In genomic region chr12:110244581-110244980, GRCm38 (mm10) we compare ENCODE assay signal across 17 mouse cellular contexts. TPM values are rescaled to one million over a fixed set of nuclear protein-coding genes. Genes with fewer than 3 reads are reported as not detected.
A peak's percentile ranks its signal among the peaks of the same experiment; 100 is the strongest.
DNase-seq lines count a peak whose midpoint lies in the region; ATAC-seq and TF ChIP-seq lines count a peak whose summit lies in the region.
"Had no signal": no experiment of that assay in that cellular context is flagged by ENCODE, and none has a peak within 500 bp of the region (broad histone marks: within the 10 kb centered on the region; RNA-seq: fewer than 3 reads in every experiment).

No protein-coding gene starts in this region.

- WGBS in liver, adult 2 months = 17% methylated on average over 6 of the region's 6 CpGs

- H3K4me3 ChIP-seq in liver, adult 2 months (ENCODE audit: insufficient read depth, low read depth, low read length) = no peak overlapping the region
- H3K4me3 ChIP-seq: liver, embryonic 13.5 days had no signal

- no peak for TF ChIP-seq CTCF in liver, adult 2 months (IDR thresholded peaks at IDR 0.05; ENCODE audit: low read depth, low read length)

- peak overlapping the region; percentile 26; the same call in 1 of the 2 replicates for H3K27ac ChIP-seq in liver, adult 2 months (replicated peaks; ENCODE audit: insufficient read depth, low read depth, low read length)
- H3K27ac ChIP-seq: liver, embryonic 13.5 days had no signal

- intact Hi-C loops in heart, postnatal 10 days (cut with DNase I) = no loop called here
- intact Hi-C loops in heart, postnatal 36 days (cut with DNase I) = no loop called here

- H3K9ac ChIP-seq in liver, adult 2 months (ENCODE audit: low read depth, low read length) = no peak overlapping the region
- H3K9ac ChIP-seq: liver, embryonic 13.5 days had no signal

- no peak for ATAC-seq in erythroblast, adult 5-6 weeks (replicated peaks; ENCODE audit: low FRiP score, poor library complexity, severe bottlenecking)
- ATAC-seq: forebrain, embryonic 16.5 days; hindbrain, embryonic 16.5 days had no signal

- no peaks in the 10 kb centered on the region for H3K27me3 ChIP-seq in liver, adult 2 months (ENCODE audit: control insufficient read depth, insufficient read depth, low read length)
- H3K27me3 ChIP-seq: liver, embryonic 13.5 days had no signal

- no peaks in the 10 kb centered on the region for H3K36me3 ChIP-seq in liver, adult 2 months (ENCODE audit: control insufficient read depth, insufficient read depth, low read length)
- H3K36me3 ChIP-seq: liver, embryonic 13.5 days had no signal

- peak; percentile 96 for DNase-seq in heart, adult 11 months
- DNase-seq in heart, postnatal 10 days = no peak
- DNase-seq in liver, adult 2 months (ENCODE audit: extremely low read depth, low read depth, low spot score) = peak; percentile 98
- DNase-seq in liver (no peak), adipocyte (ENCODE audit: low spot score) (peak; percentile 91)
- peak; percentile 29 for DNase-seq in heart, postnatal 36 days
- DNase-seq in T-cell, adult 2 months (ENCODE audit: low spot score) = no peak
- DNase-seq: liver, embryonic 13.5 days; right cerebral cortex, postnatal 14 days; thymus, adult 18-20 months had no signal

- H3K4me1 ChIP-seq in liver, adult 2 months (ENCODE audit: control insufficient read depth, insufficient read depth, low read length) = peaks cover 6% of the 10 kb centered on the region
- H3K4me1 ChIP-seq: liver, embryonic 13.5 days had no signal

- H3K79me2 ChIP-seq in liver, adult 2 months (ENCODE audit: control insufficient read depth, insufficient read depth, low read length) = no peaks in the 10 kb centered on the region

- TF ChIP-seq POLR2A in liver, adult 2 months (IDR thresholded peaks at IDR 0.05; ENCODE audit: extremely low read depth, insufficient read depth, low read length) = no peak

RNA-seq across cellular contexts. Expression of gene Dio3, which starts 34.3 kb away (rescaled TPM):
- not detected for total RNA-seq in heart, postnatal 10 days (2021)
- total RNA-seq in liver, adult 2 months (2014; rRNA removed) = 0.09 and 0.40 TPM in 2 replicates
- polyA plus RNA-seq in liver, adult 2 months (2012; rRNA removed) = 0.13 and 0.22 TPM in 2 replicates
- total RNA-seq in heart, postnatal 36 days (2021) = not detected
- not detected in 2 replicates for total RNA-seq in erythroblast, adult 5-6 weeks (2015; ENCODE audit: low replicate concordance)
- not detected in 2 replicates for total RNA-seq in erythroblast, adult 5-6 weeks (2017; ENCODE audit: low replicate concordance)
- total RNA-seq: common myeloid progenitor, adult 5-6 weeks; megakaryocyte progenitor cell, adult 5-6 weeks; MEL had no signal
- polyA plus RNA-seq: heart, embryonic 14.5 days had no signal

Comparison
In these comparisons a context has a peak if more than half of its experiments do, and no peak if none do; other contexts are left out.
1. DNase-seq: peak in heart, adult 11 months (single experiment), liver, adult 2 months (single experiment), adipocyte (single experiment) and heart, postnatal 36 days (2 of 2); none in heart, postnatal 10 days (0 of 2), liver (single experiment) and T-cell, adult 2 months (single experiment).